Mouse (Mus musculus) stomach, embryonic 15.5 days (tissue): ENCODE data around the gene Dnajc1. TPM values are rescaled to one million over a fixed set of nuclear protein-coding genes. Genes with fewer than 3 reads are reported as not detected.

Source experiments
- ATAC-seq: fragments of 200-750 bp; cut with Nextera tagmentation; 2 replicates; pipeline ENCODE4 v1.8.0; 2017; ENCODE audit warnings: low read depth, moderate number of reproducible peaks, moderate TSS enrichment; ENCODE audit not compliant: insufficient read depth, low FRiP score
- H3K27ac ChIP-seq: fragments of 300-500 bp; sonication (generic); 2 replicates; pipeline ENCODE4 v1.5.1; 2015; ENCODE audit warnings: mild to moderate bottlenecking, inconsistent platforms
- H3K27me3 ChIP-seq: fragments of 300-500 bp; sonication (generic); replicated peaks from 2 replicates; pipeline ENCODE4 v1.6.1; 2015; ENCODE audit warnings: inconsistent platforms
- H3K36me3 ChIP-seq: fragments of 300-500 bp; sonication (generic); 2 replicates; pipeline ENCODE4 v1.6.1; 2015; ENCODE audit warnings: inconsistent platforms
- H3K4me1 ChIP-seq: fragments of 300-500 bp; sonication (generic); 2 replicates; pipeline ENCODE4 v1.6.1; 2015; ENCODE audit warnings: inconsistent platforms
- H3K4me2 ChIP-seq: fragments of 300-500 bp; sonication (generic); 2 replicates; pipeline ENCODE4 v1.6.1; 2015; ENCODE audit warnings: mild to moderate bottlenecking, inconsistent platforms
- H3K4me3 ChIP-seq: fragments of 300-500 bp; sonication (generic); replicated peaks from 2 replicates; pipeline ENCODE4 v1.5.1; 2015; ENCODE audit warnings: inconsistent platforms
- H3K9ac ChIP-seq: fragments of 300-500 bp; sonication (generic); 2 replicates; pipeline ENCODE4 v1.6.1; 2015; ENCODE audit warnings: inconsistent platforms
- H3K9me3 ChIP-seq: fragments of 300-500 bp; sonication (generic); 2 replicates; pipeline ENCODE4 v1.6.1; 2016; ENCODE audit warnings: inconsistent platforms
- WGBS: fragments of 180-500 bp; shearing (Covaris S2); methylation state at CpG from one replicate; pipeline ENCODE4 v1.1.7; 2015; 5-methylcytosine and 5-hydroxymethylcytosine counted together
- polyA plus RNA-seq: library from polyadenylated mRNA; unstranded; fragments of >200 nt; fragmentation: Nextera tagmentation; extraction: Ambion mirVana; gene quantifications from 2 replicates; pipeline ENCODE4 v1.2.1, GENCODE M21; 2015

The Dnajc1 gene
- polyA plus RNA-seq, 1 experiment from 2014 or later: 48.3 TPM

DNA sequence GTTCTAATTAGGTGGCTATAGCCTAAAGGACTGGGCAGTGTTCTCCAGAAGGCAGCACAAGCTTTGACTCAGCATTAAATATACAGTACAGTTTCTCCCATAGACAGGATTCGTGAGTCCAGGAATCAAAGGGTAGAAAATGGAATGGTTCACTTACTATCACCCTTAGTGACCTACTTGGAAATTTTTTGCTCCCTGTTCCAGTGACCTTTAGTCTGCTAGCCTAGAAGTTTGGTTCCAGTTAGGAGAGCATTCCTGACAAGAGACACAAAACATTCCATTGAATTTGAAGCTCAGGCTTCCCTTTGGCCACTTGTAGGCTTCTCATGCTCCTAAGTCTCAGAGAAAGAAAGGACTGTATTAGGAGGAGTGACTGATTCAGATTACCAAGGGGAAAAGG lies 126.9 kb downstream of the Dnajc1 start:
- 90% methylated on average over 1 of the region's 1 CpGs for WGBS
- H3K9me3 ChIP-seq: no peaks in the 10 kb centered on the region
- no peak overlapping the region for H3K4me2 ChIP-seq
- no peak for ATAC-seq
- H3K27ac ChIP-seq: no peak overlapping the region
- H3K27me3 ChIP-seq: no peaks in the 10 kb centered on the region
- H3K9ac ChIP-seq: no peak overlapping the region
- no peak overlapping the region for H3K4me3 ChIP-seq
- no peaks in the 10 kb centered on the region for H3K4me1 ChIP-seq
- H3K36me3 ChIP-seq: no peaks in the 10 kb centered on the region; the same call in 1 of the 2 replicates

DNA sequence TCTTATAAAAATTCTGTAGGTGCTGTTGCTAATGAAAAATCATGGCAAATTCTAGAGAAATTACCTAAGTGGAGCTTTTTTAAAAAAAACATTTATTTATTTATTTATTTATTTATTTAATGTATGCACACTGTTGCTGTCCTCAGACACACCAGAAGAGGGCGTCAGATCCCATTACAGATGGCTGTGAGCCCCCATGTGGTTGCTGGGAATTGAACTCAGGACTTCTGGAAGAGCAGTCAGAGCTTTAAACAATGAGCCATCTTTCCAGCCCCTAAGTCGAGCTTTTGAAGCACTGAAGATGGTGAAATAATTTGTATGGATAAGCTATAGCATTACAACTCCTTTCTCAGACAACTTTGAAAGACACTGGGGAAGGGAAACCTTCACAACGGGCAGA lies 128.1 kb downstream of the Dnajc1 start:
- WGBS: 74% methylated on average over 3 of the region's 3 CpGs

DNA sequence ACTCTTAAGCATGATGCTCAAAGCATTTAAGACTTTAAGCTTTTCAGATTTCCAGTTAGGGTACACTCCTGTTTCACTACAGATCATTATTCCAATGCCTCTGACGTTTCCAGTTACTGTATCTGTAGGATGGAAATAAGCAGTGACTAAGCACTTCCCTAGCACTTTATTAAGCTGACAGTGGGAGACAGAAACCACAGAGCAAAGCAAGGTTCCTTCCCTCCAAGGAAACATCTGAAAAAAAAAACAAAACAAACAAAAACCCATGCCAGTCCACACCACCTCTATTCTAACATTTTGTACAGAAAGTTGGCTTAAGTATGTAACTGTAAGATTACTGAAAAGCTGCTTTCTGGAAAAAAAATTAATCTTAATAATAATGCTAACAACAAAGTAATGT lies 130.3 kb downstream of the Dnajc1 start:
- ATAC-seq: no peak
- Histone ChIP-seq H3K27me3 (no peaks in the 10 kb centered on the region), H3K9ac (no peak overlapping the region), H3K36me3 (no peaks in the 10 kb centered on the region; the same call in 1 of the 2 replicates), H3K27ac (no peak overlapping the region), H3K4me2 (no peak overlapping the region), H3K4me3 (no peak overlapping the region), H3K4me1 (no peaks in the 10 kb centered on the region), H3K9me3 (no peaks in the 10 kb centered on the region)
- WGBS: 31% methylated on average over 1 of the region's 1 CpGs

More for the DNA sequence above, 128.1 kb downstream of the Dnajc1 start:
- no peak overlapping the region for H3K4me3 ChIP-seq
- no peaks in the 10 kb centered on the region; the same call in 1 of the 2 replicates for H3K36me3 ChIP-seq
- no peak overlapping the region for H3K4me2 ChIP-seq
- H3K27ac ChIP-seq: no peak overlapping the region
- no peaks in the 10 kb centered on the region for H3K4me1 ChIP-seq
- no peak for ATAC-seq
- H3K27me3 ChIP-seq: no peaks in the 10 kb centered on the region
- H3K9ac ChIP-seq: no peak overlapping the region
- no peaks in the 10 kb centered on the region for H3K9me3 ChIP-seq

DNA sequence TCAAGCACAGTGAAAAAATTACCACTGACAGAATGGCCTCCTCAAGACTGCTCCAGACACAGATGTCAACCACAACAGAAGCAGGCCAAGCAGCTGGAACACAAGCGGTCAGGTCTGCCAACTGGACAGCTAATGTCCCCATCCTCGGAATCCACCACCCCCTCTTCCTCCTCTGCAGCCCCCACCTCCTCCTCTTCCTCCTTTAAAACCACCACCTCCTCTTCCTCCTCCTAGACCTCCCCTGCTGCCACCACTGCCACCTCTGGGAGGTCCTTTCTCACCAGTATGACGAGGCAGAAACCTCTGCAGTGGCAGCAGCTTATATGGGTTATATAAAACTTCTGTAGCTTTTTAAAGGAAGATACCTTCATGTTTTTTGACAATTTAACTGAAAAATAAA lies 143.4 kb downstream of the Dnajc1 start:
- Histone ChIP-seq H3K4me2 (no peak overlapping the region), H3K27ac (no peak overlapping the region), H3K36me3 (peaks cover 10% of the 10 kb centered on the region; the same call in 1 of the 2 replicates), H3K4me1 (no peaks in the 10 kb centered on the region), H3K9me3 (no peaks in the 10 kb centered on the region), H3K9ac (no peak overlapping the region), H3K27me3 (no peaks in the 10 kb centered on the region), H3K4me3 (no peak overlapping the region)
- ATAC-seq: no peak
- 87% methylated on average over 3 of the region's 3 CpGs for WGBS

DNA sequence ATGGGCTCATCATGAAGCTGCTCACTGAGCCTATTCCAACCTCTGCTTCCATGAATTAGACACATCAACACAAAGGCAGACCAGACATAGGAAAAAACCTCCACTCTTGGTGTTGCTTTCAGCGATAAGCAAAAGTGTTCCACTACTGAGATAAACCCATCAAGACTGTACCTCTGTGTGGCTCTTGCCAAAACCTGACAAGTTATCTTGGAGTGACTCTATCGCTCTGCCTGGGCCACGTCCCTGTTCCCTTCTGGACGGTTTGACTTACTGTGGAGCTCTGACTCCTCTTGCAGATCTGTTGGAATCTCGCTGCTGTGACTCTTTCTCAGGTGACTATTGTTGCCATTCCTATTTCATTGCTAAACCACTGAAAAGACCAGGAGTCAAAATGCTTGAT lies 157.1 kb downstream of the Dnajc1 start:
- WGBS: 90% methylated on average over 5 of the region's 5 CpGs
- no peak for ATAC-seq
- Histone ChIP-seq H3K4me2 (no peak overlapping the region), H3K9ac (no peak overlapping the region), H3K36me3 (no peaks in the 10 kb centered on the region), H3K27ac (no peak overlapping the region), H3K4me1 (no peaks in the 10 kb centered on the region), H3K9me3 (no peaks in the 10 kb centered on the region), H3K4me3 (no peak overlapping the region), H3K27me3 (no peaks in the 10 kb centered on the region)

DNA sequence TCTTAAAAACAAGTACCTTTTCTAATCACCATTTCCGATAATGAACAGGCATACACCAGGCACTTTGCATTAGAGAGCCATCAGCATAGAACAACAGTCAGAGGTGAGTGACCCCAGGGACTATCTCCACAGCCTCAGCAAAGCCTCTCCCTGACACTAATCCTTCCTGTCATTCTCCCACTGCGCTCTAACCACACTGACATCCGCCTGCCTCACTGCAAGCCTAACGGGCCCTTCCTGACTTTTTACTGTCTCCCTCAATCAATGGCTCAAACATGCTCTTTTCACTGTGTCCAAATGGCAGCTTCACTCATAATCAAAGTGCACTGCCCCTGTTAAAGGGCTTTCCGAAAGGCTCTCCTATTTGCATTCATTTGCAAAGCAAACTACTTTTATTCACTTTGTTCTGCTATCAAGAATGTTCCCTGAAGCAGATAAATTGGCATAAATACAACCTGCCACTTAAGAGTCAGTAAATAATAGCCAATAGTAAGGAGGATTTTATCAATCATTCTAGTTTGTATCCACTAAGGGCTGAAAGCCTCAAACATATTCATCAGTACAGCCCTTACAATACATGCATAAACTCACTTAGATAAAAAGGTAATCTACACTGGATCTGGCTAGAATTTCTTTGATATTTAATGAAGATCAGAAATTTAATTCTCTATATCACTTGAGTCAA lies 159.6 kb downstream of the Dnajc1 start:
- Histone ChIP-seq H3K9ac (no peak overlapping the region), H3K27ac (no peak overlapping the region), H3K9me3 (no peaks in the 10 kb centered on the region), H3K27me3 (no peaks in the 10 kb centered on the region), H3K4me2 (no peak overlapping the region), H3K4me1 (no peaks in the 10 kb centered on the region), H3K4me3 (no peak overlapping the region), H3K36me3 (no peaks in the 10 kb centered on the region)
- no peak for ATAC-seq
- 40% methylated on average over 5 of the region's 5 CpGs for WGBS

DNA sequence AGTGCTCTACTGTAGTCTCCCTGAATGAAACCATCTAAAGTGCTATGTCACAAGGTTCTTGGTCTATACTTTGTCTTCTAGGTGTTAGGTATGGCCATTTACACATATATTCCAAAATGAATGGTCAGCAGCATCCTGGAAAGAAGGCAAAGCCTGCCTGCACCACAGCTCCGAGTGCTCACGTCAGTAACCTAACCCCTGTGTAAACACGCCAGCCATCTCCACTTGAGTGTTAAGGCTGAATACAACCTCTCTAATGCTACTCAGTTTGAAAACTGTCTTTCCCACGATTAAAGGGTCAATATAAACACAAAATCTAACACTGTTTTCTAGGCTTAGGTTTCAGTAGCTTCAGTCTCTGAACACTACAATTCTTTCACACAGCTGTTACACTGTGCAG lies 161.5 kb downstream of the Dnajc1 start:
- 43% methylated on average over 4 of the region's 4 CpGs for WGBS
- no peak for ATAC-seq
- Histone ChIP-seq H3K27me3 (no peaks in the 10 kb centered on the region), H3K27ac (no peak overlapping the region), H3K36me3 (no peaks in the 10 kb centered on the region), H3K4me3 (no peak overlapping the region), H3K9me3 (no peaks in the 10 kb centered on the region), H3K4me2 (no peak overlapping the region), H3K9ac (no peak overlapping the region), H3K4me1 (no peaks in the 10 kb centered on the region)

DNA sequence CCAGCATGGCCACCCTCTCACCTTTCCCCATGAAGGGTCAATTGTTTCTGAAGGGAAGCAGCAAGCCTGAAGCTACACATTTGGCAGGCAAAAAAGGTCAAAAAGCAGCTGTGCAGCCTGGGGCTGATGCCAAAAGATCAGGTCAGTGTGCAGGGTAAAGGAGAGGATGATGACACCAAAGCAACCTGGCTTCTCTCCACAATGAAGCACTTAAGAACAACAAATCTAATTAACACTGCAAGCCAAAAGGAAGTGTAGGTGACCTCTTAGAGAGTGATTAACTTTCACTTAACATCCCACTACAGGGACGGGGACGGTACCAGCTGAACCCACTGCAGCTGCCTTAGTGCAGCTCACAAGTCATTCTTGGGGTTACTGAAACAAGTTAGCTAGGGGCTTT lies 163.4 kb downstream of the Dnajc1 start:
- ATAC-seq: no peak
- Histone ChIP-seq H3K4me2 (no peak overlapping the region), H3K4me1 (no peaks in the 10 kb centered on the region), H3K27me3 (no peaks in the 10 kb centered on the region), H3K9ac (no peak overlapping the region), H3K9me3 (no peaks in the 10 kb centered on the region), H3K4me3 (no peak overlapping the region), H3K27ac (no peak overlapping the region), H3K36me3 (no peaks in the 10 kb centered on the region)
- WGBS: 32% methylated on average over 2 of the region's 2 CpGs

DNA sequence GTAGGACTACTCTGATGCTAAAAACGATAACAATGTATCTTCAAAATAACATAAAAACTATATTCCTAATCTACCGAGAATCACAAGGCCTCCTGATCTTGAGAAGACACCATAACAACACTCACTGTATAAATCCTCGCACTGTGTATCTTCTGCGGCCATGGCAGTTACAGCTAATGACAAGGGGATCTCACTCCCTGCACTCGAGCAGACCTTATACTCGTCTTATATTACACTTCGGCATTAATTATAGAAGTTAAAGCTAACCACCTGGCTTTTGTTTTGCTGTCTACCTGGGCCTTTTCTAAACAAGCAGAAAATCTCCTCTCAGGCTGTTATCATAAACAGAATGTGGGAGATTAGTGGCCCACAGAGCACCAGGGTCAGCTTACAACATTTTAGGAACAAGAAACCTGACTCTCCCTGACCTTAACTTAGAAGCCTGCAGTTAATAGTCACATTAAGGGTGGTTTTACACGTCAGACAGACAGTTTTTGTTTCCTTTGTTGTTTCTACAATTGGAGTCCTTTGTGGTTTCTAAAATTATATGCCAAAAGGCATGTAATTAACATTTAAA lies 164.1 kb downstream of the Dnajc1 start:
- Histone ChIP-seq H3K27me3 (no peaks in the 10 kb centered on the region), H3K4me1 (no peaks in the 10 kb centered on the region), H3K27ac (no peak overlapping the region), H3K9me3 (no peaks in the 10 kb centered on the region), H3K9ac (no peak overlapping the region), H3K4me3 (no peak overlapping the region), H3K4me2 (no peak overlapping the region), H3K36me3 (no peaks in the 10 kb centered on the region)
- 48% methylated on average over 8 of the region's 8 CpGs for WGBS
- ATAC-seq: no peak

DNA sequence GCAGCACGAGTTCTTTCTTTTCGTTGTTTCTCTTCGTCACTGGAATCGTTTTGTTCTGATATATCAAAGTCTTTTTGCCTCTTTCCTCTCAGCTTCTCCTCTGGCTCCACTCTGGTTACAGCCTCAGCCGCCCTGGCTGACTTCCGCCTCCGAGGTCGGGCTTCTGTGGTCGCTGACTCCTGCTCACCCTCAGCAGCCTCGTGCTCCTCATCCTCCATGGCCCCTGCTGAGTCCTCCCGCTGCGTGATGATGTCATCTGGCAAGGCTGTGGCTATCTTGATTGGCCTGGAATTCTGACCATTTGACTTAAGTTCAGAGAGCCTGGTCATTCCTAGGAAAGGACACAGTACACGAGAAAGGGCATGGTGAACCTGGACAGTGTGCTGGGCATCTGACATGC lies 173.1 kb downstream of the Dnajc1 start:
- Histone ChIP-seq H3K4me3 (no peak overlapping the region), H3K9me3 (no peaks in the 10 kb centered on the region), H3K4me1 (no peaks in the 10 kb centered on the region), H3K27ac (no peak overlapping the region), H3K36me3 (peaks cover 24% of the 10 kb centered on the region), H3K27me3 (no peaks in the 10 kb centered on the region), H3K9ac (no peak overlapping the region), H3K4me2 (no peak overlapping the region)
- ATAC-seq: no peak
- WGBS: 83% methylated on average over 13 of the region's 13 CpGs

DNA sequence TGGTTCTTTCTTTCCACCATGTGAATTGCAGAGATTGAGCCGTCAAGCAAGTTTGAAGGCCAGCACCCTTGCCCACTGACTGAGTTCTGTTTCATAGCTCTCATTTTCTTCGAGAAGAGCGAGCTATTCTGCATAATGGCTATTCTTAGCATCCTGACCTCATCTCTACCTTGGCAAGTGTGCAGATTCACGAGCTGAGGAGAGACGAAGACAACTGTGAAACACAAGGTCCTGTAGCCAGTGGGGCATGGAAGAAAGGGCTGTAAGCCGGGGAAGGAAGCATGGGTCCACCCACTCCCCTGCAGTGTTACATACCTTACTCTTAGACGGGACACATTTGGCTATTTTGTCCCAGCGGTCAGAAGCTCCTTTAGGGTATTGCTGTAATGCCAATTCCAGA lies 173.5 kb downstream of the Dnajc1 start:
- no peak for ATAC-seq
- no peaks in the 10 kb centered on the region for H3K4me1 ChIP-seq
- 74% methylated on average over 8 of the region's 8 CpGs for WGBS
- no peak overlapping the region for H3K27ac ChIP-seq
- no peaks in the 10 kb centered on the region for H3K9me3 ChIP-seq
- H3K4me3 ChIP-seq: no peak overlapping the region
- no peak overlapping the region for H3K4me2 ChIP-seq
- H3K9ac ChIP-seq: no peak overlapping the region
- peaks cover 28% of the 10 kb centered on the region for H3K36me3 ChIP-seq
- H3K27me3 ChIP-seq: no peaks in the 10 kb centered on the region

DNA sequence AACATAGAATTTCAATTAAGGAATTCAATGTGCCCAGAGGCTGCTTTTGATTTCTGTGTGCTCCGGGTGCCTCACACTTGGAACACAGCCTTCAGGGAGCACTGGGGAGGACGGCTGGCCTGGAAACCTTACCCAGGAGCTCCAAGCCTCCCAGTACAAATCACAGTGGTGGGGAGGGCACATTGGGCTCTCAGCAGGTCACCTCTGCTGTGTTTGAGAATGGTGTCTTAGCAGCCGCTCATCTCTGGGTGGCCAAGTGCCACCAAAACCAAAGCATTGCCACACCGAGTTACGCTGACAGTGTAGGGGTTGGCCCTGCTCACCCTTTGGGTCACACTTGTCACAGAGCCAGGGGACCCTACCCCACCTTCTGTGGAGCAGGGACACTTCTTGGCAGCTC lies 174.1 kb downstream of the Dnajc1 start:
- 85% methylated on average over 5 of the region's 5 CpGs for whole genome bisulfite sequencing
- no peaks in the 10 kb centered on the region for H3K9me3 ChIP-seq
- H3K36me3 ChIP-seq: peaks cover 33% of the 10 kb centered on the region
- no peak overlapping the region for H3K9ac ChIP-seq
- no peak overlapping the region for H3K4me2 ChIP-seq
- no peak for ATAC-seq
- H3K27me3 ChIP-seq: no peaks in the 10 kb centered on the region
- no peaks in the 10 kb centered on the region for H3K4me1 ChIP-seq
- H3K27ac ChIP-seq: no peak overlapping the region
- H3K4me3 ChIP-seq: no peak overlapping the region

DNA sequence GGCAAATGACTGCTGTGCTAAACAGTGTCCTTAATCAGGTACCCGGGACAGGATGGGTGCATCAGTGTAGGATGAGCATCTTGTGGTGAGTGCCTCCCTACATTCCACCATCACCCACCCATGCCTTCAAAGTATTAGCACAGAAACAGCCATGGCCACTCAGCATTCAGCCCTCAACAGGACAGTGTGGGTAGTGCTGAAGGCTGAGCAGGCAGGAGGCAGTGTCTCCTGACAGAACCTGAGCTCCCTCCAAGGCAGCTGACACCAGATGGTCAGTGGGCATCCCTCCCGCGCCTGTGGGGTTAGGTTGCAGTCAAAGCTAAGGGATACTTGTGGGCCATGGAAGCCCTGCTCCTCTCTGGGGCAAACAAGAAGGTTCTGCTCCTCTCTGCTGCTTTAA lies 174.8 kb downstream of the Dnajc1 start:
- Histone ChIP-seq H3K9me3 (no peaks in the 10 kb centered on the region), H3K9ac (no peak overlapping the region), H3K27me3 (no peaks in the 10 kb centered on the region), H3K4me2 (no peak overlapping the region), H3K27ac (no peak overlapping the region), H3K4me1 (no peaks in the 10 kb centered on the region), H3K36me3 (peaks cover 39% of the 10 kb centered on the region), H3K4me3 (no peak overlapping the region)
- 59% methylated on average over 3 of the region's 3 CpGs for WGBS
- no peak for ATAC-seq
